Mouse (Mus musculus) gastrocnemius, postnatal 25 days (tissue): ENCODE measurements around the gene Hoxd9. TPM values are rescaled to one million over a fixed set of nuclear protein-coding genes. Genes with fewer than 3 reads are reported as not detected.

Experiments
- DNase-seq: peaks from one replicate; pipeline ENCODE4 v3.0.0; 2022
- total RNA-seq, 2 experiments: library from RNA; stranded (reverse); gene quantifications; 1 replicate in 1 of 2; 2 replicates in 1 of 2; pipeline ENCODE4 v1.2.3; 2021

The Hoxd9 gene
- total RNA-seq, 2 experiments from 2014 or later, result 5.7 to 14.7 TPM

DNA sequence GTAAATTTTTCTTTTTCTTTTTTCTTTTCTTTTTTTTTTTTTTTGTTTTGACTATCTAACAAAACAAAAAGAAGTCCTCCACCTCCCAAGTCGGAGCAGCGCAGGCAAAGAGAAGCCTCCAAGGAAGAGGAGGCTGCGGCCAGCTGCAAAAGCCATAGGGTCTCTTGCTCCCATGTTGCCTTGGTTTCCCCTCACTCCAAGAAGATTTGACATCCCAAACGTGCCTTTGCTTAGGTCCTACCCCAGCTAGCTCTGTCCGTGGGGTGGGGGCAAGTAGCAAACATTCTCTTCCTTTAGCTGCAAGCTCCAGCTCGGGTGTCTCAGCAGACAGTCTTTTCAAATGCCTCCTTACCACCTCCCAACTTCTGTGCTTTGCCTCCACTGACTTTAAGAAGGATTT lies 36.2 kb downstream of the Hoxd9 start:
- no peak for DNase-seq

DNA sequence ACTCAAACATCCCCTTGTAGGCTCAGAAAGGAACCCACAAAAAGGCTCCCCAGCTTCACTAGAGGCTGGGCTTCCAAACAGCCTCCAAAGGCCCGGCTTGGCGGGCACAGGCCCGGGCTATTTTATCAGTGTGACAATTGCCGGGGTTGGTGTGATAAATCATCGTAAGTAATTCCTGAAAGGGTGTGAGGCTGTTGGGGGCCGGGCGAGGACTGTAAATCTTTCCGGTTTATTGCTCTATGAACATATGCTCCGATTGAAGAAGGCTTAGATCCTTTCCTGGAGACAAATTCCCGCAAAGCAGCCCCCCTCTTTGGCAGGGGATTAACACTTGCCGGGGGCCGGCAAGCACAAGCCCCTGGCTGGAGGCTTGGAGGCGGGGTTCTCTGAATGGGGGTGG lies 36.9 kb downstream of the Hoxd9 start:
- no peak for DNase-seq

DNA sequence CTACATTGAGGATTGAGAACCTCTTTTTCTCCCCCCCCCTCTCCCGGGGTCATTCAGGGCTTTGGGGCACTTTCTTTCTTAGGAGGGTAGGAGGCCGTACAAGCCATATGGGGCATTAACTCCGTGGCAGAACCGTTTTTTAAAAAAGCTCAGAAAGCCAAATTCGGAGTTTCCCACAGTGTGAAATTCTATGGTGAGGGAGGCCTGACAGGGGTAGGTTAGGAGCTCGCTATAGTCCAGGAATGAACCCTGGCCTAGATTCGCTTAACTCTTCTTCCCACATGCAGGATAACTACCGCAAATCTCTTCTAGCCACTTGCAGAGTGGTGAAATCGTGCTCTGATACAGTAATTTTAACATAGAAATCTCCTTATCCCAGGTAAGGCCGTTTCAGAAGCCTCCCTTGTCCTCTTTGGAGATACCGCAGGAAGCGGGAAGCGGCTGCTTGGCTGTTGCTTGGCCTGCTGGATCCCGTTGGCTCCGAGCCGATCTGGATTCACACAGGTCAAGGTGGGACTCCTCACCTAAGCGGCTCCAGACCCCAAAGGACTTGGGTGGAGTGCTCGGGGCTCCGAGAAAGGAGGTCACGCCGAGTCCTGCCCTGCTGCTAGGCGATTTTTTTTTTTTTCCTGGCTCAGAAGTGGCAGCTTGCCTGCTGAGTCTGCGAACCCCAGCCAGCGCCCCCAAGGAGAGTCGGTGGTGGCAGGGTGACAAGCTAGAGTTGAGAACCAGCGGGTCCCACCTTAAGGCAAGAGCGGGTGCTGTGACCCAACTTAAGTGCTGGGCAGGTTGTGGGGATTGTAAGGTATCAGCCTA lies 37.7 kb downstream of the Hoxd9 start:
- no peak for DNase-seq

DNA sequence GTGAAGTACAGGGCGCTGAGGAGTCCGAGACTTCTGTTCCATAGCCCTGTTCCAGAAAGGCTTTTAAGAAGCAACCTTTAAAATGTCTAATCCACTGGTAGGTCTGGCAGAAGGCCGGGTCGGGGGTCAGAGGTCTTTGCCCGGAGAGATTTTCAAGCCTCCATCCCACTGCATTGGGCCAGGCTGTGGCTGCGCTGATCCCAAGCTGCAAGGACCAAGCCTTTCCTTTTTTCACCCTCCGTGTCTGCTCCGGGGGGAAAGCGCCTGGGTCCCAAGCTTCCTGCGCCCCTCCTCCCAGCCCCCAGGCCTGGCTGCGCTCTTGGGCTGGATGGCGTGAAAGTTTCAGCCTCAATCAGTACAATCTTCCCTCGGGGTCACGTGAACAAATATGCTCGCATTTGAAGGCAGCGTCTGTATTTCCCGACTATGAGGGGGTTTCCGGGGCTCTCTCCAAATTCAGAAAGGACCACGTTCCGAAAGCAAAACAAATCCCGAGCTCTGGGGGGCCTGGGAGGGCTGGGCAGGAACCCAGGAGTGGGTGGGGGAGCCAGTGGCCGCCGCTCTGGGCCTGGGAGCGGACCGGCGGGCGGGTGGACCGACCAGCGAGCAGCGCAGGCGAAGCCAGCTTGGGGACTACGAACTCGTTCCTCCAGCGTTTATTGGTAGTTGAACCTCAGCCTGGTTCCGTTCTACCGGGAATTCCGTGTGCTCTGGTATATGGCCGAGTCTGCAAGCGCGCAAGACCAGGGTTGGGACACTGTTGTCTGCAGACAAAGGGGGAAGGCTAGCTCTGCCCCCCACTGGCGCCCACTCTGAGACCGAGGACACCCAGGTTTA lies 38.5 kb downstream of the Hoxd9 start:
- no peak for DNase-seq

DNA sequence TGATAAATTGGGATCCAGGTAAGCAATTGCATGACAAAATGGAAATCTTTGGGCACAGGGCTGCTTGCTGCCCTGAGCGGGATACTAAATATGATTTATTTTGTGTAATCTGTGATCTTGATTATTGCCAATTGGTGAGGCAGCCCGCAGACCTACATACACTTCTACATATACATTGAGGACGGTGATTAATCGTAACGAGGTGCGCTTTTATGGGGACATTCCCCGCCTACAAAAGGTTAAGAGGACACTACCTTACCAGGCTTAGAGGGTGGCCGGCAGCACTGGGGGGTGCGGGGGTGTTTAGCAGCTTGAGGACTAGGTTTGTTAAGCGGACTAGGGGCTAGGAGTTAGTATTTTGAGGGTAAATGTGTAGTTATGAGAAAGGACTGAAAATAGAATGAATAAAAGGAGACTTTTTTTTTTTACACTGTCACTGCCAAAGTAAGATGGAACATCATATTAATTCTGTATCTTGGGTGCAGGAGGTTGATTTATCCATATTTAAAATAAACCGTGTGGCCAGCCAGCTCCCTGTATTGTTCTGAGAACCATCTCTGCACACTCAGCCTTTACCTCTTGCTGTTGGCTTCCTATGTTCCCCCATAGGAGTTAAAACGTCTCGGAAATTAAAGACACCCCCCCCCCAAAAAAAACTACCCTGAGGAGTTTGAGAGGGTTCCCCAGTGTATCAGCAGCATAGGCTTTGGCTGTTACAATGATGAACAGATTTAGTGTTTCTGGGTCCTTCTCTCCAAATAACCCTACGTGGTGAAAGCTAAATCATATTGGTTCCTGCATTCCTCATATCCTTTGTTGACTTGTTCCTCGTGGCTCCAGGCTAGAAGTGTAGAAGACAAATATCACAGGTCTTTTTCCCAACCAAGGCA lies 39.4 kb downstream of the Hoxd9 start:
- no peak for DNase-seq

DNA sequence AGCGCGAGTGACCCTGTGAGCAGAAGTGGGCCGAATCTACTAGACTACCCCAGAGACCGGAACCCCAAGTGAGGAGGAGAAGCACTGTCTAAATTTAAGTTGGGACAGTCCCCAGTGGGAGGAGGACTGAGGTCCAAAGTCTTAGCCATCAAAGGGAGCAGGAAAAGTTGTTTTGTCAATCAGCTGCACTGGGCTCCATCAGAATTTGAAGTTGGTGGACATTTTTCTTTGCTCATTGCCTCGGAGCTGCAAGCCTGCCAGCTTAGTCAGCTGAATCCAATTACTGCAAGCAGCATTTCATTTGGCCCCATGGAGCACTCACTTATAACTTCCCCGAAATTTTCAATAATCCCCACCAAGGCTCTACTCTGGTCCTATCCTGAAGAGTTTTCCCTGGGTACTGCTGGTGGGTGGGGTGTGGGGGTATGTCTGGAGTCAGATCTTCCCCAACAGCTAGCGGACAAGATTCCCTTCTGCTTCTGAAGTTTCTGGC lies 40.1 kb downstream of the Hoxd9 start:
- no peak for DNase-seq

DNA sequence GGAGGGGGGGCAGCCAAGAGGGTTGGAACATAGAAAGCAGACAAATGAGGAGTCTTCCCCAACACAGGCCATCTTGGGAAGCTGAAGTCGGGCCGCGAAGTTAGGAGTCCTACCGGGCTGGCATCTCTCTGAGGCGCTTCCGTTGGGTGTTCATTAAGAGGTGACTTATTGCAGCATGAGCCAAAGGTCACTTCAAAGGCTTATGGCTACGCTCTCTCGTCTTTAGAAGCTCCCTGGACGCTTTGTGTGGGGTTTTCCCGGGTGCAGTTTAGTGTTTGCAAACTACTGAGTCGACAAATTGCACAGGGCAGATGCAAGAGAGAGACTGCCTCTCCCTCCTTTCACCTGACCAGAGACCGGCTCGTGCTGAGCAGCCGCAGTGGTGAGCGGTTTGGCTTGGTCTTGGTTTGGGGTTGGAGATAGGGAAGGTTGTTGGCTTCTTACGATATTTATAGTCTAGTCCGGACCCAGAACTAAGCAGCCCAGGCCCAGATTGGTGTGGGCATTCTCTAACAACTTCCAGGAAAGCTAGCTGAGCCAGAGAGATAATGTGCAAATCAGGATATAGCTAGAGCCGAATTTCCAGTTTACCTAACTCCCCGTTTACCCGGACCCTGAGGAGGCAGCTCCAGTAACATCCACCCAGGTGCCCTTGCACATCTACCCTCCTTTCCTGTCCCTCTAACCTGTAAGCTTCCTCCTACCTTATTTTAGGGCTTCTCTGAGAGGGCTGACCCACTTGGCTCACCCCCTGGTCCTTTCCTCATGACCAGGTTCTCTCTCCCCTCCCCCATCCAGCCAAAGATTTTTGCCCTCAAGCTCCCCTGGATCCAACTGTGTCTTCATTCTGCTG lies 41.3 kb downstream of the Hoxd9 start:
- DNase-seq, result no peak

DNA sequence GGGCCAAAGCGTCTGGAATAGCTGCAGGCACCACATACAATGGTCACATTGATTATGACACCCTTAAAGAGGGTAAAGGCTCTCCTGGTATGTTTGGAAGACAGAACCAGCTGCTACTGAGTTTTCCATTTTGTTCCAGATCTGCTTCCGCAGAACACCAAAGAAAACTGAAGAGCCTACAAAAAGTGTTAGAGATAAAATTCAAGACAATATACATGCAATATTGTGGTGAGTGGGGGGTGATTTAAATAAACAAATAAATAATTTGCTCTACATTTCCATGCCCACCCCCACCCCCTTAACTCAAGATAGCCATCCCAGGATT lies 41.9 kb downstream of the Hoxd9 start:
- DNase-seq, result no peak

DNA sequence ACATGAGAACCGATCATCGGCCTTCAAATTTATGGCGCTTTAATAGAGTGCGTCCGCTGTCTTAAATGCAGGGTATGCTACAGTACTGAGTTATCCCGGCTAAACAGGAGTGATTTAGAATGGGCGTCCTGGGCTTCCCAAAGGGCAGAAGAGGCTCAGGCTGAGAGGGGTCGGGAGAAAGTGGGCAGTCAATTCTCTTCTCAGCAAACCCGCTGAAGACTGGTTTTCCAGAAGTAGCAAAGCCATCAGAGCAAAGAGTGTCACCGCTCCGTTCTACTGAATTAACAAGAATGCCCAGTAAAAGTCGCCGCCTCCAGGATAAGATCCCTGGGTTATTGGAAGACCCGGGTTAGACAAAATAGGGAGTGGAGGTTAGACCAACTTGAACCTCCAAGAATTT lies 42.3 kb downstream of the Hoxd9 start:
- DNase-seq, result no peak

DNA sequence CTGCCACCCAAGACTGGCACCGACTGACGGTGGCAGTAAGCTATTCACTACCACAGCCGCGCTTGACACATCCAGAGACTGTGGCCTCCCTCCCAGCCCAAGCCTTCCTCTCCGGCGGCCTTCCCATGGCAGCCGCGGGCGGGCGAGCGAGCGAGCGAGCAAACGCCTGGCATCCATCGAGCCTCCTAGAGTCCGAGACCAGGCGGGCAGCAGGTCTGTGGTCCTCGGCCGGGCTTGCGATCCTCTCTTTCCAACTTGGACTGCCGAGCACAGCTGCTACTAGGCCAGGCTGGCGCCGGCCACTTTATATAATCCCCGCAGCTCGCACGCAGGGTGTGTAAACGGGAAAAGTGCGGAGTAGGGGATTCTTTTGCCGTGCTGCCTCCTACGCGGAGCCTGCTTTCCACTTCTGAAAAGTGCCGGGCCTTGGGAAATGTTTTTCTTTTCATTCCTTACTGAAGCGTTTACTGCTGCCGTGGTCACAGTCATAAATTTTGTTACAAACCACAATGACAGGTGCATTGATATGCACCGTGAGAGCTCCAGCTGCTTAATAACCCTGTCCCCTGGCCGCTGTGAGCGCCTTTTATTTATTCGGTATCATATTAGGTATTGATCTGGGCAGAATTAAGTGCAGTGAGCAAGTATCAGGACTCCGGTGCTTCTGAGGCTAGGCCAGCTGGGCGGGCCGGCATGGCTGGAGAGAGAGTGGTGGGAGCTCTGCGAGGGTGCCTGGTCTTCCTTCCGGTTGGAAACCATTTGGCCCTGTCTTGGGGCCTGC lies 43.0 kb downstream of the Hoxd9 start:
- no peak for DNase-seq

DNA sequence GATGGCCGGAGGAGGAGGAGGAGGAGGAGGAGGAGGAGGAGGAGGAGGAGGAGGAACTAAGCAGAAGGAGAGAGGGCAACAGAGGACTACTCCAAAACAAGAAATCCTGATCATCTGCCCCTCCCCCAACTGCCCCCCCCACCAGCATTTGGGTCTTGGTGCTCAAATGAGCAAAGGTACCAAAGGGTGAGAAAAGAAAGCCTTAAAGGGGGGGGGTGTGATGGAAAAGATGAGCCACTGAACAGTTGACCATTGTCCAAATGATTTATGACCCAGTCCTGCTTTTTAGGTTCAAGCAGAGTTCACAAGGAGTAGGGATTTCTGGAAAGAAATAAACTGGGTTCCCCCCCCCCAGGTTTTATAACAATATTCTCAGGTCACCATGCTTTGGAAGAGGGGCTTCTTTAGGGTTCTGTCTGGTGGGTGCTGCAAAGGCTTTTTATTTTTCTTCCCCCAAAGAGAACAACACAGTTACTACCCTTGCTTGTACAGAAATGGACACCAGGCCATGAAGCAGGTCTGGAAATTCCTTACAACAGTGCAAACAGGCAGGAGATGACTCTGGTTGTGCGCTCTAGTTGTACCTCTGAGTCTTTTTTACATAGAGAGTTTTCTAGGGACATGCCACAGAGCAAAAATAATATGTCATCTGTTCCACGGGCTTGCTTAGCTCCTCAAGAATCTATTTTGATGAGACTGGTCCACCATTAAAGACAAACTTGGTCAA lies 43.9 kb downstream of the Hoxd9 start:
- DNase-seq, result no peak

DNA sequence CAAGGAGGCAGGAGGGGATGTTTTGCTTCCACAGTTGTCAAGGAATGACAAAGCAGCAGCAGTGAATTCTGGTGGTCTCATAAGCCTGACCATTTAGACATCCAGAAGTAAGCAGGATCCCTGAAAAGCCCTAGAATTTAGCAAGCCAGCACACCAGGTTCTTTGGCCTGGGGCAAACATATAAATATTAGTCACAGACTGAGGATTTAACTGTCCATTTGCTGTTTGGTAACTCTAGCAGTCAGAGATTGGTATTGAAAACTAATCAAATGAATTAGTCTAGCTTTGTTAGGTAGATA lies 44.4 kb downstream of the Hoxd9 start:
- no peak for DNase-seq

DNA sequence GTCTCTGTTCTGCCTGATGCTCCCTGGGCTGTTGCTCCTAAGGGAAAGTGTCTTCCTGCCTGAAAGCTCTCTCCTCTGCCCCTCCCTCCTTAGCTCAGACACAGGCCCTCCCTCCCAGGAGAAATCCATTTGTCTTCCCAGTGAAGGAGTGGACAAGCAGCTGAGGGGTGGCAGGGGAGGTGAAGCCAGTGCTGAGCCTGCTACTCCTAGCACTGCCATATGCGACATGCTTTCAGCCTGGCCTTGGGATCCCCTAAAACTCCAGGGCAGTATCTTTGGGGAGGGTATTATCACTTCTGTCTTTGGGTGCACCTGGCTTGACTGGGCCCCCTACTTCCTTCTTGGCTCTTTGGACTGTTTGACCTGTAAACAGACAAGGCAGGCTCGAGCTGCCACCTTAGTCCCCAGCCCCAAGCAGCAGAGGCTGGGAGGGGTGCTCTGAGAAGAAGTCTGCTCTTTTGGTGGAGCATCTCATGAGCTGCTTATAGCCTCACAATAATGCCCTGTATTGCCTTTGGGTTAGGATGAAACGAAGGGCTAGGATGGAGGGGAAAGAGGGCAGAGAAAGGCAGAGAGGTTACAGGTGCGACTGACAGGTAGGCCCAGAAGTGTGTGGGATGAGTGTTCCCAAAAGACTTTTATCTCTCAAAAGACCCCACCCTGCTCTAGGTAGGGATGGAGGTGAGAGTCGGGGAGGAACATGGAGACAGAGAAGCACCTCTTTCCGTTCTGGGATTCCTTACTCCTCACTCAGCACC lies 48.2 kb downstream of the Hoxd9 start:
- DNase-seq, result no peak

DNA sequence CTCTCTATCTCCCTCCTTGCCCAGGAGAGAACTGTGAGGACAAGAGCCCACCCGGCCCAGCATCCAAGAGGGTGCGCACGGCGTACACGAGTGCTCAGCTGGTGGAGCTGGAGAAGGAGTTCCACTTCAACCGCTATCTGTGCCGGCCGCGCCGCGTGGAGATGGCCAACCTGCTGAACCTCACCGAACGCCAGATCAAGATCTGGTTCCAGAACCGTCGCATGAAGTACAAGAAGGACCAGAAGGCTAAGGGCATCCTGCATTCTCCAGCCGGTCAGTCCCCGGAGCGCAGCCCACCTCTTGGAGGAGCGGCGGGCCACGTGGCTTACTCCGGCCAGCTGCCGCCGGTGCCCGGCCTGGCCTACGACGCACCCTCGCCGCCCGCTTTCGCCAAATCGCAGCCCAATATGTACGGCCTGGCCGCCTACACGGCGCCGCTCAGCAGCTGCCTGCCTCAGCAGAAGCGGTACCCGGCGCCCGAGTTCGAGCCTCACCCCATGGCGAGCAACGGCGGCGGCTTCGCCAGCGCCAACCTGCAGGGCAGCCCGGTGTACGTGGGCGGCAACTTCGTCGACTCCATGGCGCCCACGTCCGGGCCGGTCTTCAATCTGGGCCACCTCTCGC lies 48.9 kb downstream of the Hoxd9 start:
- no peak for DNase-seq

DNA sequence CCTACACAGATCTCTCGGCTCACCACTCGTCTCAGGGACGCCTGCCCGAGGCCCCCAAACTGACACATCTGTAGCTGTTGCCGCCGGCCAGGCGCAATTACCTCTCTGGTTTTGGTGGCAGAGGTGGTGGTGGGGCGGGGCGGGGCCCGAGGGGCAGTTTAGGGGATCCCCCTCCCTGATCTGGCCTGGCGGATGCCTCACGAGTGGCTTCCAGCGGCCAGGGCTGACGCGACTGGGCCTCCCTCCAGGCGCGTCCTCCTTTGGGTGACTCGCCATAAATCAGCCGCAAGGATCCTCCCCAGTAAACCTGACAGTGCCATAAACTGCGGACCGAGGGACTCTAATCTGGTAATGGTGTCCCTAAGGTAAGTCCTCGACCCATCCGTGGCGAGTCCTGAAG lies 49.5 kb downstream of the Hoxd9 start:
- DNase-seq, result no peak

DNA sequence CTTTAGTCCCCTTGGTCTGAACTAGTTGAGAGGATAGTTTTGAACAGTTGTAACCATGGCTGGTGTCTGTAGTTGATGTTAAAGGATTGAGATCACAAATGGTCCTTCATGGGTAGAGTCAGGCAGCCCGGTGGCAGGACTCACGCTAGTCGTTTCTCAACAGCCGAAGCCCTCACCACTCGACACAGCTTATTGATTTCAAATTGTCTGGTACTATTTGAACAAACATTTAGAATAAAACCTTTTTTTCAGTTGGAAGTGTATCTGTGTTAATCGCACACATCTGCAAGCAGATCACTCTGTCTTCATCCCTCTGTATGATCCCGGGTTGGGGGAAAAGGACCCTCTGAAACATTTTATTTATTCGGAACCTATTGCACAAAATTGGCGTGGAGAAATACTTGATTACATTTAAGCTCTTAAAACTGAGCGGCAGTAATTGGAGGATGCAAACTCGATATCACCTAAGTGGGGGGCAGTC lies 50.2 kb downstream of the Hoxd9 start:
- DNase-seq, result no peak

DNA sequence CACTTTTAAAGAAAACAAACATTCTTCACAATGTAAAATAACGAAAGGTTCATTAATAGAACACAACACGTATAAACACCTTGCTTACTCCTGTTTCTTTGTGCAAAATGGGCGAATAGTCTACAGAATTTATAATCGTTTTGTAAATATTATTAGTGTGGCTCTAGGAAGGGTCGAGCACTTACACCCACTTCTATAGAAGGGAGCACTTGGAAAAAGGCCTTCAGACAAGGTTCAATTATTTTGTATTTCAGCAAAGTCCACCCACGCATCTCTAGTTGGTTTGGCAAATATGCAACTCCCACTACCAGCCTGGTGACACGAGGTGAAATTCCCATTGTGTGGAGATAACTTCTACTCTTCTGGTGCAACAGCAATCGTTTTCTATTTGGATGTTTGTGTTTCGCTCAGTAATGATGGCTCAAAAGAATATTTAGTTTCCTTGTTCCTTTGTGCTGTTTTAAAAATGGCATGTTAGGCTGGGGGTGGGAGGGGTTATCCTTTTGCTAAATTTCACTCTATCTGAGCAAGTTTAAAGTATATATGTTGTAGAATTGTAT lies 51.0 kb downstream of the Hoxd9 start:
- no peak for DNase-seq

DNA sequence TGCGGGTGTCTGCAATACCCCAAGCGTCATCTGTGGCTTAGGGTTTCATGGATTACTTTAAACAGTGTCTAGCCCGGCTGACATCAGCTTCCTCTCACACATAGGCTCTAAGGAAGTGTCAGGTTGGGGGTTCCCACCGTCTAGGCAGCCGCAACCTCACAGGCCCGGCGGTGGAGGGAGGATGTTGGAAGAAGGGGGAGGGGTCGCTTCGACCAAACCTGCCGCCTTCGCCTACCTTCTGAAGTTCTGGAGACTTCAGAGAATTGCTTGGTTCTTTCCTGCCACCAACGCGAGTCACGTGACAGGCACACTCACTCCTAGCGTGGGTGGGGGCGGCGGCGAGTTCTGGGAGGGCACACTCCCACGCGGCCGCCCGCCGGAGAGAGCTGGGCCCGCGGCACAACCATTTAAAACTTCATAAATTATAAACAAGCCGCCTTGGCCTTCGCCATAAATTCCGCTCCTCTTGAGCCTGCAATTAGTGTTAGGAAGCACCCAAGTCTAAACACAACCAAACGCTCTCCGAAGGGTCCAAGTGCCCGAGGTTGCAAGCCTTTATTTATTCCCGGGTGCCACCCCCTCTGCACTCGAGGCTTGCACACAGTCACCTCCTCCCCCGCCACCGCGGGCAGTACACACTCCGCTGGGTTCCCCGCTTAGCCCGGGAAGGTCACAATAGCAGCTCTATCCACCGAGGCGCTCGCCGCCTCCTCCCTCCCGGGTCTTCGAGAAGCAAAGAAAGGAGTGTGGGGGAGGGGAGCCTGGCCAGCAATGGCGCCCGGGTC lies 52.0 kb downstream of the Hoxd9 start:
- no peak for DNase-seq
